Mouse (Mus musculus) small intestine, adult 2 months (tissue): ENCODE measurements around the gene Gpam.

Source experiments
- CTCF ChIP-seq: fragments of 200-500 bp; IDR thresholded peaks from 2 replicates; pipeline ENCODE4 v1.5.1; 2012; ENCODE audit warnings: low read depth, mild to moderate bottlenecking, control low read depth, inconsistent platforms, low read length, moderate library complexity, mixed read lengths; ENCODE audit not compliant: insufficient replicate concordance, insufficient read length; ENCODE audit errors: extremely low read depth
- POLR2A ChIP-seq: fragments of 200-500 bp; IDR thresholded peaks from 2 replicates; pipeline ENCODE4 v1.6.1; 2012; ENCODE audit warnings: low read depth, mild to moderate bottlenecking, control low read depth, inconsistent platforms, low read length, moderate library complexity

GRCm38 (mm10) chr19:55145136-55145535, 18.1 kb upstream of the Gpam start:
- no peak for TF ChIP-seq POLR2A
- no peak for TF ChIP-seq CTCF
